Mouse (Mus musculus): Measurements from ENCODE around the gene Senp5.
"Not testable (repeated sequence)": the region's sequence is repeated elsewhere in the genome, so short reads cannot be mapped to it uniquely, and the experiment has no call there.

Gene Senp5

DNA sequence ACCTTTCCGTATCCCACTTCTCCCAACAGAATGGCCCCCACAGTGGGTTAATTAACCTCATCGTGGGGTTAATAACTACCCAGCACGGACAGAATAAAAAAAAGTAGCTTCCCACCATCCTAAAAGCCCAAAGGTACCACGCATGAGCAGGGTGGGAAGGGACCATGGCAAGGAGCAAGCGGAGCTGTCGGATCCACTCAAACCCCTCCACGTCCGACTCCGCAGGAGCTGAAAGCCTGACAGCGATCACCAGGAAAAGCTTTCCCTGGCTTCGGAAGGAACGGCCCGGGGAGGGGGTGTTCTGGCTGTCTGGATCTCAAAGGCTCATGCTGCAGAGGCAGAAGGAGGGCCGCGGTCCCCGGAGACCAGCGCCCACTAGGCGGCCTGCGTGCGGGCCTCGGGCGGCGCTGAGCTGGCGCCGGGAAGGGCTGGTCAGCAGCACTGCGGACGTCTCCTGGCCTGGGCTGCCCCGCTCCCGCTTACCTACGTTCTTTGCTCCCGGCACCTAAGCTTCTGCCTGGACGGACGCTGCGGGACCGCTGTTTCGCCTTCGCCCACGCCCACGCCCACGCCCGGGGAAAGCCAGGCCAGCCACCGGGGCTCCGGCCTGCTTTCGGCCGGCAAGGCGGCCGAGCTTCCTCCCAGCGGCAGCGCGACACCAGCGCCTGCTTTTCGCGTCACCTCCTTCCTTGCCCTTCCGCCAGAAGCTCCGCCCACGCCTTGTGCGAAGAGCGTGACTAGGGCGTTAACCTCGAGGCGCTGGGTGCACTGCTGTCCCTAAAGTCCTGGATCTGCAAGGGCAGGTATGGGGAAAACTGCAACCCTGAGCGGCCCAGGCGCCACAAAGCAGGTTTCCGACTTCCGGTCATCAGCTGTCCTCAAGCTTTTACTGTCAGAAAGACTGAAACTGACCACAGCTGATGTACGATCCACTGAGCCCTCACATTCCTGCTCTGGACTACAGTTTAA is at the start of gene Senp5:
Gene Senp5, minus strand, starts transcription at position 779 of the 969 bp plus-strand sequence.
- DNase-seq (ENCODE audit: low read depth, low spot score) = peak; percentile 92

DNA sequence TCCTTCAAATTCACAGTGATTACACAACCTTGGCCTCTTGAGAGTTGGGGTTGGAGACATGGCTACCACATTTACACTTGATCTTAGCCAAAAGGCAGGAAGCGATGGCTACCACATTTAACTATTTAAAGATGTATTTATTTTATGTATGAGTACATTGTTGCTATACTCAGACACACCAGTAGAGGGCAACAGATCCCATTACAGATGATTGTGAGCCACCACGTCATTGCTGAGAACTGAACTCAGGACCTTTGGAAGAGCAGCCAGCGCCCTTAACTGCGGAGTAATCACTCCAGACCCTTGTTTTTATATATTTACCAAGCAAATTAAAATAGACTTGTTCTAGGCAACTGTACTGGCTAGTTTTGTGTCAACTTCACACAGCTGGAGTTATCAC is 39.3 kb upstream of the Senp5 start:
- no peak for DNase-seq (ENCODE audit: low read depth, low spot score)

DNA sequence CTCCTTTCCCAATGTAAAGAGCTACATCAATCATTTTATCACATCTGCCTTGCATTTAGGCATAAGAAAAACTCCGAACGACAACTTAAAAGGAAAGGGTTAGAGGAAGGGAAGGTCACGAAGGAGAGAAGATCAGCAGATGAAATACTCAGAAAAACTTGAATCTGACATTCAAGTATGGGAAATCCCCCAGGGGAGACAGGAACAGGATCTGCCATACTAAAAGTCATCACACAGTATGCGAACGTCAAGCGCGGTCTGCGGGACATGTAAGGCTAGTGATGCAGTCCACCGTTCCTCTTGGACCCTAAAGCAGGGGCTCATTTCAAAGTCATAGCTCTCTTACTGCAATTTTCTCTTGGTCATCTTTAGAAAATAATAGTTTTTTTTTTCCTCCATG is 16.6 kb upstream of the Senp5 start:
- no peak for DNase-seq (ENCODE audit: low read depth, low spot score)

GRCm38 (mm10) chr16:32010330-32010729 is 7.2 kb upstream of the Senp5 start:
- no peak for DNase-seq (ENCODE audit: low read depth, low spot score)

DNA sequence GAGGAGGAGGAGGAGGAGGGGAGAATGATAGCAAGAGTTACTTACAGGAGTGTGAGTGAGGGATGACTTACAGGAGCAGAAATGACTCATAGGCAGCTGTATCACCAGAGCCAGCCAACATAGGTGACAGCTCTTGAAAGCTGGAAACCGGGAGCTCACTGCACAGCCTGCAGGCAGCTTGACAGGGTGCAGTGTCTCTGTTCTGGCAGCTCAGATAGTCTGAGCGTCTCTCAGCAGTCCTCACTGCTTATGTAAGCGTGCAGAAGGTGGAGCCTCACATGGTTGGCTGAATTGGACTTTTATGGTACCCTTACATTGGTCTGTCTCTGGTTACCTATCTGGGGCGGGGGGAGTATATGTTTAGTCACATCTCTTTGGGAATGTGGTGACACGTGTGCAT is 6.8 kb upstream of the Senp5 start:
- peak; percentile 21 for DNase-seq (ENCODE audit: low read depth, low spot score)

DNA sequence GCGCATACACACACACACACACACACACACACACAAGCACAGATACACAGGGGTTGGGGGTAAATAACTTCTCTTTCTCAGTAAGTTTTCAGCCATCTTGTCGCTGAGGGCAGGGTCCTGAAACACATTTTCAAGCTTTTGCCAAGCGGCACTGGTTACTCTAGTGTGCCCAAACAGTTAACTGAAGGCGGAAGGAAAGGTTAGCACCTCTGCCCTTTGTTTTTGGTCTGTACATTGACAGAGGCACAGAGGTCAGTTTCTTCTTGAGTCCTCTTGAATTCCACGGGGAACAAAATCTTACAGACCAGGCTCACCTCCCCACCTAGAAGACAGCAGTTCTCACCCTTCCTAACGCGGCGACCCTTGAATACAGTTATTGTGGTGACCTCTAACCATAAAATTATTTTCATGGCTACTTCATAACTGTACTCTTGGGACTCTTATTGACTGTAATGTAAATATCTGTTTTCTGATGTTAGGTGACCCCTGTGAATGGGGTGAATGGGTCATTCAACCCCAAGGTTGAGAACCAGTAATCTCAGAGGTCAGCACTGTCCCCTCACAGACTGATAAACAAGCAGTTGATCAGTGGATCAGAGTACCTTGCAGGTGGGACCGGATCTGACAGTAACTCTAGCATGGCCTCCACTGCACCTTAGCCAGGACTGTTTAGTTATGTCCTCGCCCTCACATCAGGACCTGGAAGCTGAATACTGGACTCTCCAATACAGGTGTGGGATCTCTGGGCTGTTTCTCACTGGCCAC is 5.6 kb upstream of the Senp5 start:
- no peak for DNase-seq (ENCODE audit: low read depth, low spot score)

DNA sequence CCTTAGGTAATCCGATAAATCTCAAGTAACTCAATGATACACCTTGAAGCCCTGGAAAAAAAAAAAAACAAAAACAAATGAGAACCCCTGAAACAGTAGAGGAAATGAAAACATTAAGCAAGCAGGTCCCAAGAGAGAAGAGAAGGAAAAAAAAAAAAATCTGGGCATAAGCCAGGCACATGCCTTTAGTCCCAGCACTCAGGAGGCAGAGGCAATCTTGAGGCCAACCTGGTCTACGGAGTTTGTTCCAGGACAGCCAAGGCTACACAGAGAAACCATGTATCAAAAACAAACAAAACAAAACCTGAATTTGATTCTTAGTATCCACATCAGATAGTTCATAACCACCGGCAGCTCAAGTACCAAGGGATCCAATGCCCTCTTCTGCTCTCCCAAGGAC is 1.6 kb upstream of the Senp5 start:
- no peak for DNase-seq (ENCODE audit: low read depth, low spot score)

DNA sequence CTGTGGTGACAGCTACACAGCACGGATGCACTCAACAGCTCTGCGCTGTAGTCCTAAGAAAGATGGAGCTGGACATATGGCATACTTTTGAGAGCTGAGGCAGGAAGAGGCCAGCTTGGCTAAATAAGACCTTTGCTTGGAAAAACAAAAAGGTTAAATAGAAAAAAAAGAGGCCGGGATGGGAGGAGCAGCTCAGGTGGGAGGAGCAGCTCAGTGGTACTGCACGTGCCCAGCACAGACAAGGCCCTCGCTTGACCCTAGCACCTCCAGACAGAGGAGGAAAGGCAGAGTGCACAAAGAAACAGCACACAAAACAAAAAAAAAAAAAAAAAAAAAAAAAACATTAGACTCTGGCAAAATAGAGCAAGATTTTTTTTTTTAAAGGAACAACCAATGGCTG is 6.7 kb downstream of the Senp5 start:
- DNase-seq (ENCODE audit: low read depth, low spot score) = no peak

DNA sequence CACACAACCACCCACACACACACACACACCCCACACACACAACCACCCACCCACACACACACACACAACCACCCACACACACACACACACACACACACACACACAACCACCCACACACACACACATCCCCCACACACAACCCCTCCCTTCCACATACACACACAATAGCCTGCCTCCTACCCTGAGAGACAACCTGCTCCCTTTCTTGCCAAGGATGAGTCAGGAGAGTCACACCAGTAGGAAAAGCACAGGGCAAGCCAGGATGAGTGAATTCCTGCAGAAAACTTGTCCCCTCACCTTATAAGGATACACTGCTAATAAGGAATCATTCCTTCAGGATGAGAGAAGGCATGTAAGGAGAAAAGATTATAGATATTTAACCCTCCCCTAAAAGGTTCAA is 9.1 kb downstream of the Senp5 start:
- no peak for DNase-seq (ENCODE audit: low read depth, low spot score)

DNA sequence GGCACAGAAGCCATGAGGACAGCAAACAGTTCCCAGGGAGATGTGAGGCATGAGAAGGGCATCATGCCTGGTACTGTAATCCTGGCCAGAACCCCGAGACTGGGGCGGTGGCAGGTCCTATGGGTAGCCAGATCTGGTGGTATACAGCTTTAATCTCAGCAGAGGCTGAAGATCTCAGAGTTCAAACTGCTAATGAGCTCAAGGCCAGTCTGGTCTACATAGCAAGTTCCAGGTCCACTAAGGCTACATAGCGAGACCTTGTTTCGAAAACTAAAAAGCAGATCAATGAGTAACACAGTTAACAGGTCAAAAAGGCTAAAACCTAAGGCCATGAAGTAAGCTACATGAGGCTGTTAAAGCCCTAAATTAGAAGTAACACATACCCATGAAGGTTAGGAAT is 9.9 kb downstream of the Senp5 start:
- DNase-seq (ENCODE audit: low read depth, low spot score) = no peak

DNA sequence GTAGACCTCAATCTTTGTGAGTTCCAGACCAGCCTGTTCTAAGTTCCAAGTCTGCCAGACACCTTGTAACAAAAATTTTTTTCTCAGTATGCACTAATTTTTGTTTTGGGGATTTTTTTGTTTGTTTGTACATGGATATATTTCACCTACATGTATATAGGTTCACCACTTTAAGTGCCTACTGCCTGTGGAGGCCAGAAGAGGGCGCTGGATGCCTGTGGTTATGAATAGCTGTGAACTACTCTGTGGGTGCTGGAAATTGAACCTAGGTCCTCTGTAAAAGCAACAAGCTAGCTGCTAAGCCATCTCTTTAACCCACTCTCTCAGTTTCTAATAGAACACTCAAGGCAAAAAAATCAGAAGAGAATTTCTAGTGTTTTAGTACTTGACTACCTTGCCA is 11.0 kb downstream of the Senp5 start:
- peak; percentile 12 for DNase-seq (ENCODE audit: low read depth, low spot score)

DNA sequence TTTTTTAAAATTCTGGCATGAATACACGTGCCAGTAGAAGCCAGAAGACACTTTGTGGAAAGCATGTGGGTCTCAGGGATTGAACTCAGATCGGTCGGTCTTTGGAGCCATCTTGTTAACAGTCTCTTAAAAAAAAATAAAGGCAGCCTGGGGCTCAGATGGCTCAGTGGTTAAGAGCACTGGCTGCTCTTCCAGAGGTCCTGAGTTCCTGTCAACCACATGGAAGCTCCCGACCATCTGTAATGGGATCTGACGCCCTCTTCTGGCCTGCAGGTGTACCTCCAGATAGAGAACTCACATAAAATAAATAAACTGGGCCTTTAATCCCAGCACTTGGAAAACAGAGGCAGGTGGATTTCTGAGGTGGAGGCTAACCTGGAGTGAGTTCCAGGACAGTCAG is 22.1 kb downstream of the Senp5 start:
- DNase-seq (ENCODE audit: low read depth, low spot score) = no peak

DNA sequence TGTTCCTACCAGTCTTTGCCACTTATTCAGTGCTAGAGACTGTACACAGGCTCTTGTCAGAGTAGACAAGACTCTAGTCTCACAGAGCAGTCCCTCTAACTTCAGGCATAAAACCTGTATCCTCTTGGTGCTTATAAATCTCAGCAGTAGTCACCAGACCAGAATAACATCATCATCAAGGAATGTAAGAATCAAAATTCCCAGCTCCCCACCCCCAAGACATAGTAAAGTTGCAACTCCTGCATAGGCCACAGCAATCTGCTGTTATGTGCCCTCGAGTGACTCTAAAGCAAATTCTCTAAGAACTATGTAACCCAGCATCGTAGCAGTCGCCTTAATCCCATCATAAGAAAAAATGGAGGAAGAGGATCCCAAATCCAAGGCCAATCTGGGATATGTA is 23.6 kb downstream of the Senp5 start:
- no peak for DNase-seq (ENCODE audit: low read depth, low spot score)

- no peak for DNase-seq (ENCODE audit: low read depth, low spot score)
Observed at GRCm38 (mm10) chr16:31975258-31975657, 27.8 kb downstream of the Senp5 start.

GRCm38 (mm10) chr16:31963224-31963623 is 39.9 kb downstream of the Senp5 start:
- DNase-seq (ENCODE audit: low read depth, low spot score) = no peak

GRCm38 (mm10) chr16:31948345-31948774 is 54.7 kb downstream of the Senp5 start, which contains the start of the genes 0610012G03Rik and Ncbp2:
0610012G03Rik (minus strand) TSS chr16:31948494.
Ncbp2 (plus strand) TSS chr16:31948513.
- peak; percentile 96 for DNase-seq (ENCODE audit: low read depth, low spot score)

DNA sequence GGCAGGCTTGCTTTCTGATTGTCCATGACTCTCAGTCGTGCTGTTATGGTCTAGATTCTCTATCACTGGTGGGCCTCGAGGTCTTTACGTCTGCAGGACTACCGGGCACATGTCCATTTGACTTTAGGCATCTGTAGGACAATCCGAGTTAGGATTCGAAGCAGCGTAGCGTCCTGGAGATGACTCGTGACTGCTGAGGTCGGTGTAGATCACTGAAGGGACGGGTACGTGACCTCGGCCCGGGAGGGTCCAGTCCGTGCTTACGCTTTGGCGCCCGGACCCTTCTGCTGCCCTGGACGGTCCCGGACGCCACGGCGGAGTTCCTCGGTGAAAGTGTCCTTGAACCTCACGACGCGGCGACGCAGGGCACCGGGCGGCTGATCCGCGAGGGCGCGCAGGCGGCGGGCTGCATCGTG is 55.2 kb downstream of the Senp5 start:
- no peak for DNase-seq (ENCODE audit: low read depth, low spot score)

DNA sequence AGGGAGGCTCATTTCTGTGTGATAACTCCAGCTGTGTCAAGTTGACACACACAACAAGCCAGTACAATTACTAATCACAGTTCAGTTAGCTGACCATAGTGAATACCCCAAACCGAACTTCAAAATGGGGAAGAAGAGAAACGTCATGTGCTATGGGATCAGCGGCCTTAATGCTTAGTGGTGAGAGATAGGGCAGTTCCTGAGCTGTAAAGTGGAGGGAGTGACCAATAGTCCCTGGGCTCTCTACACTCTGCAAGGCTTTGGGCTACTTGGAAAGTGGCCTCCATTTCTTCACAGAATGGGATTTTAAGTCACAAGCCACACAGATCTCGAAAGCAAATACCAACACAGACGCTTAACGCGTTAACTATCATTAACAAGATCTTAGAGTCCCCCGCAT is 55.8 kb downstream of the Senp5 start:
- DNase-seq (ENCODE audit: low read depth, low spot score) = no peak

- DNase-seq (ENCODE audit: low read depth, low spot score) = not testable (repeated sequence)
Observed at GRCm38 (mm10) chr16:31945986-31946385, 57.1 kb downstream of the Senp5 start.

GRCm38 (mm10) chr16:31945372-31945771 is 57.7 kb downstream of the Senp5 start:
- DNase-seq (ENCODE audit: low read depth, low spot score) = no peak

DNA sequence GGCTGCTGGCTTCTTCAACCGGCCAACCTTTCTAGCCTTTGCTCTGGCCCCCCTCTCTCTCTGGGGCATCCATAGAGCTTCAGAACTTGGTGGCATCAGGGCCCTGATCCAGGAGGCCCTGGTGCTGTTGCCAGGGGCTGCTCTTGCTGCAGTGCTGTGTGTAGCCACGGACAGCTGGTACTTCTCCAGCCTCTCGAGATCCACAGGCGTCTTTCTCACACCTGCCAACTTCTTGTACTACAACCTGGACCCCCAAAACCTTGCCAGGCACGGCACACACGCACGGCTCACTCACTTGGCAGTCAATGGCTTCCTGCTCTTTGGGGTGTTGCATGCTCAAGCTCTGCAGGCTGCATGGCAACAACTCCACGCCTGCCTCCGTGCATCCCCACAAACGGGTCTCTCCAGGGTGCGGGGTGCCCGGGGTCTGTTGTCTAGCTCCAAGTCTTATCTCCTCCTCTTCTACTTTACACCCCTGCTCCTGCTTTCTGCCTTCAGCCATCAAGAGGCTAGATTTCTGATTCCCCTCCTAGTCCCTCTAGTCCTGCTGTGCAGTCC is 58.3 kb downstream of the Senp5 start:
- no peak for DNase-seq (ENCODE audit: low read depth, low spot score)

GRCm38 (mm10) chr16:31943980-31944379 is 59.1 kb downstream of the Senp5 start:
- peak; percentile 76 for DNase-seq (ENCODE audit: low read depth, low spot score)

Data from CD4-positive helper T cell, adult 2 months (primary cell).